Mouse (Mus musculus): ENCODE measurements around the gene Exosc10. TPM values are rescaled to one million over a fixed set of nuclear protein-coding genes. Genes with fewer than 3 reads are reported as not detected.
A peak's percentile ranks its signal among the peaks of the same experiment; 100 is the strongest.

Gene Exosc10
- polyA plus RNA-seq, 1 experiment from 2014 or later, result 101 TPM

GRCm38 (mm10) chr4:148609805-148610204, 51.6 kb downstream of the Exosc10 start:
- H3K9me3 ChIP-seq (ENCODE audit: control insufficient read depth, low read length), result no peaks in the 10 kb centered on the region
- H3K9ac ChIP-seq (ENCODE audit: low read depth, low read length), result no peak overlapping the region
- no peak overlapping the region for H3K27ac ChIP-seq (ENCODE audit: low read depth, low read length)
- no peaks in the 10 kb centered on the region for H3K27me3 ChIP-seq (ENCODE audit: control insufficient read depth, insufficient read depth, low read length)
- H3K36me3 ChIP-seq (ENCODE audit: control insufficient read depth, insufficient read depth, low read length), result peaks cover 30% of the 10 kb centered on the region; the same call in 1 of the 2 replicates
- no peak overlapping the region for H3K4me2 ChIP-seq (replicated peaks; ENCODE audit: low read depth, low read length)
- H3K4me1 ChIP-seq (ENCODE audit: control insufficient read depth, insufficient read depth, low read length), result 0 out of 2 replicates have a peak, but pooled peaks cover 4% of the 10 kb centered on the region
- no peak for ATAC-seq (ENCODE audit: low FRiP score, low TSS enrichment)
- WGBS, result 82% methylated on average over 5 of the region's 5 CpGs
- H3K4me3 ChIP-seq (ENCODE audit: low read length), result no peak overlapping the region

GRCm38 (mm10) chr4:148610631-148611364, 52.6 kb downstream of the Exosc10 start:
- no peaks in the 10 kb centered on the region for H3K9me3 ChIP-seq (ENCODE audit: control insufficient read depth, low read length)
- no peak overlapping the region for H3K9ac ChIP-seq (ENCODE audit: low read depth, low read length)
- 76% methylated on average over 5 of the region's 5 CpGs for WGBS
- no peak overlapping the region for H3K4me3 ChIP-seq (ENCODE audit: low read length)
- H3K27me3 ChIP-seq (ENCODE audit: control insufficient read depth, insufficient read depth, low read length), result no peaks in the 10 kb centered on the region
- H3K27ac ChIP-seq (ENCODE audit: low read depth, low read length), result no peak overlapping the region
- no peak for ATAC-seq (ENCODE audit: low FRiP score, low TSS enrichment)
- 0 out of 2 replicates have a peak, but pooled peaks cover 4% of the 10 kb centered on the region for H3K4me1 ChIP-seq (ENCODE audit: control insufficient read depth, insufficient read depth, low read length)
- peaks cover 40% of the 10 kb centered on the region for H3K36me3 ChIP-seq (ENCODE audit: control insufficient read depth, insufficient read depth, low read length)
- H3K4me2 ChIP-seq (replicated peaks; ENCODE audit: low read depth, low read length), result no peak overlapping the region

GRCm38 (mm10) chr4:148612557-148612956, 54.3 kb downstream of the Exosc10 start:
- Histone ChIP-seq H3K4me2 (replicated peaks; ENCODE audit: low read depth, low read length) (no peak overlapping the region), H3K27ac (ENCODE audit: low read depth, low read length) (no peak overlapping the region), H3K27me3 (ENCODE audit: control insufficient read depth, insufficient read depth, low read length) (no peaks in the 10 kb centered on the region), H3K9ac (ENCODE audit: low read depth, low read length) (no peak overlapping the region), H3K36me3 (ENCODE audit: control insufficient read depth, insufficient read depth, low read length) (peaks cover 57% of the 10 kb centered on the region), H3K9me3 (ENCODE audit: control insufficient read depth, low read length) (no peaks in the 10 kb centered on the region), H3K4me1 (ENCODE audit: control insufficient read depth, insufficient read depth, low read length) (0 out of 2 replicates have a peak, but pooled peaks cover 4% of the 10 kb centered on the region), H3K4me3 (ENCODE audit: low read length) (no peak overlapping the region)
- 47% methylated on average over 4 of the region's 4 CpGs for WGBS
- ATAC-seq (ENCODE audit: low FRiP score, low TSS enrichment), result no peak

- Histone ChIP-seq H3K4me1 (ENCODE audit: control insufficient read depth, insufficient read depth, low read length) (0 out of 2 replicates have a peak, but pooled peaks cover 4% of the 10 kb centered on the region), H3K4me3 (ENCODE audit: low read length) (no peak overlapping the region), H3K9me3 (ENCODE audit: control insufficient read depth, low read length) (no peaks in the 10 kb centered on the region), H3K27me3 (ENCODE audit: control insufficient read depth, insufficient read depth, low read length) (no peaks in the 10 kb centered on the region), H3K4me2 (replicated peaks; ENCODE audit: low read depth, low read length) (no peak overlapping the region), H3K27ac (ENCODE audit: low read depth, low read length) (no peak overlapping the region), H3K9ac (ENCODE audit: low read depth, low read length) (no peak overlapping the region), H3K36me3 (ENCODE audit: control insufficient read depth, insufficient read depth, low read length) (peaks cover 67% of the 10 kb centered on the region)
- WGBS, result 89% methylated on average over 9 of the region's 9 CpGs
- ATAC-seq (ENCODE audit: low FRiP score, low TSS enrichment), result no peak
These were observed 55.5 kb downstream of the Exosc10 start for GRCm38 (mm10) chr4:148613738-148614137.

GRCm38 (mm10) chr4:148619805-148620204, 61.6 kb downstream of the Exosc10 start:
- Histone ChIP-seq H3K27me3 (ENCODE audit: control insufficient read depth, insufficient read depth, low read length) (no peaks in the 10 kb centered on the region), H3K4me3 (ENCODE audit: low read length) (no peak overlapping the region), H3K36me3 (ENCODE audit: control insufficient read depth, insufficient read depth, low read length) (peaks cover 96% of the 10 kb centered on the region), H3K27ac (ENCODE audit: low read depth, low read length) (no peak overlapping the region), H3K9me3 (ENCODE audit: control insufficient read depth, low read length) (no peaks in the 10 kb centered on the region), H3K9ac (ENCODE audit: low read depth, low read length) (no peak overlapping the region), H3K4me1 (ENCODE audit: control insufficient read depth, insufficient read depth, low read length) (peaks cover 8% of the 10 kb centered on the region; the same call in 1 of the 2 replicates), H3K4me2 (replicated peaks; ENCODE audit: low read depth, low read length) (no peak overlapping the region)
- ATAC-seq (ENCODE audit: low FRiP score, low TSS enrichment), result no peak
- 86% methylated on average over 1 of the region's 1 CpGs for WGBS

GRCm38 (mm10) chr4:148620718-148621117, 62.5 kb downstream of the Exosc10 start:
- no peak overlapping the region for H3K27ac ChIP-seq (ENCODE audit: low read depth, low read length)
- ATAC-seq (ENCODE audit: low FRiP score, low TSS enrichment), result no peak
- no peak overlapping the region for H3K9ac ChIP-seq (ENCODE audit: low read depth, low read length)
- H3K4me3 ChIP-seq (ENCODE audit: low read length), result no peak overlapping the region
- 89% methylated on average over 1 of the region's 1 CpGs for WGBS
- peaks cover 12% of the 10 kb centered on the region; the same call in 1 of the 2 replicates for H3K4me1 ChIP-seq (ENCODE audit: control insufficient read depth, insufficient read depth, low read length)
- H3K4me2 ChIP-seq (replicated peaks; ENCODE audit: low read depth, low read length), result no peak overlapping the region
- peaks cover 91% of the 10 kb centered on the region for H3K36me3 ChIP-seq (ENCODE audit: control insufficient read depth, insufficient read depth, low read length)
- H3K27me3 ChIP-seq (ENCODE audit: control insufficient read depth, insufficient read depth, low read length), result no peaks in the 10 kb centered on the region
- no peaks in the 10 kb centered on the region for H3K9me3 ChIP-seq (ENCODE audit: control insufficient read depth, low read length)

- H3K27me3 ChIP-seq (ENCODE audit: control insufficient read depth, insufficient read depth, low read length), result no peaks in the 10 kb centered on the region
- no peak overlapping the region; the same call in 1 of the 2 replicates for H3K9ac ChIP-seq (ENCODE audit: low read depth, low read length)
- peaks cover 12% of the 10 kb centered on the region; the same call in 1 of the 2 replicates for H3K4me1 ChIP-seq (ENCODE audit: control insufficient read depth, insufficient read depth, low read length)
- WGBS, result 96% methylated on average over 4 of the region's 4 CpGs
- no peak for ATAC-seq (ENCODE audit: low FRiP score, low TSS enrichment)
- no peak overlapping the region for H3K27ac ChIP-seq (ENCODE audit: low read depth, low read length)
- H3K4me3 ChIP-seq (ENCODE audit: low read length), result no peak overlapping the region
- no peaks in the 10 kb centered on the region for H3K9me3 ChIP-seq (ENCODE audit: control insufficient read depth, low read length)
- H3K36me3 ChIP-seq (ENCODE audit: control insufficient read depth, insufficient read depth, low read length), result peaks cover 73% of the 10 kb centered on the region
- H3K4me2 ChIP-seq (replicated peaks; ENCODE audit: low read depth, low read length), result no peak overlapping the region
These were observed 64.3 kb downstream of the Exosc10 start for GRCm38 (mm10) chr4:148622485-148622884.

- WGBS, result 86% methylated on average over 4 of the region's 4 CpGs
These were observed 65.4 kb downstream of the Exosc10 start for GRCm38 (mm10) chr4:148623609-148624008.

GRCm38 (mm10) chr4:148625010-148625409, 66.8 kb downstream of the Exosc10 start:
- Histone ChIP-seq H3K4me2 (replicated peaks; ENCODE audit: low read depth, low read length) (peak overlapping the region; percentile 79), H3K27me3 (ENCODE audit: control insufficient read depth, insufficient read depth, low read length) (no peaks in the 10 kb centered on the region), H3K9ac (ENCODE audit: low read depth, low read length) (peak overlapping the region; percentile 93; the same call in 1 of the 2 replicates), H3K27ac (ENCODE audit: low read depth, low read length) (no peak overlapping the region), H3K4me1 (ENCODE audit: control insufficient read depth, insufficient read depth, low read length) (peaks cover 12% of the 10 kb centered on the region; the same call in 1 of the 2 replicates), H3K36me3 (ENCODE audit: control insufficient read depth, insufficient read depth, low read length) (peaks cover 50% of the 10 kb centered on the region), H3K4me3 (ENCODE audit: low read length) (peak overlapping the region; percentile 60), H3K9me3 (ENCODE audit: control insufficient read depth, low read length) (no peaks in the 10 kb centered on the region)
- ATAC-seq (ENCODE audit: low FRiP score, low TSS enrichment), result no peak
- WGBS, result 89% methylated on average over 10 of the region's 10 CpGs

More at GRCm38 (mm10) chr4:148623609-148624008, 65.4 kb downstream of the Exosc10 start:
- no peak for ATAC-seq (ENCODE audit: low FRiP score, low TSS enrichment)
- no peaks in the 10 kb centered on the region for H3K27me3 ChIP-seq (ENCODE audit: control insufficient read depth, insufficient read depth, low read length)
- H3K4me1 ChIP-seq (ENCODE audit: control insufficient read depth, insufficient read depth, low read length), result peaks cover 12% of the 10 kb centered on the region; the same call in 1 of the 2 replicates
- peaks cover 64% of the 10 kb centered on the region for H3K36me3 ChIP-seq (ENCODE audit: control insufficient read depth, insufficient read depth, low read length)
- no peak overlapping the region for H3K4me2 ChIP-seq (replicated peaks; ENCODE audit: low read depth, low read length)
- H3K9ac ChIP-seq (ENCODE audit: low read depth, low read length), result no peak overlapping the region
- H3K9me3 ChIP-seq (ENCODE audit: control insufficient read depth, low read length), result no peaks in the 10 kb centered on the region
- no peak overlapping the region for H3K4me3 ChIP-seq (ENCODE audit: low read length)
- no peak overlapping the region for H3K27ac ChIP-seq (ENCODE audit: low read depth, low read length)
